9 mouse cellular contexts compared by ENCODE assay signal in genomic region chr2:148877016-148877770, GRCm38 (mm10). TPM values are rescaled to one million over a fixed set of nuclear protein-coding genes. Genes with fewer than 3 reads are reported as not detected.
DNase-seq lines count a peak whose midpoint lies in the region; ATAC-seq and TF ChIP-seq lines count a peak whose summit lies in the region.
"Had no signal": no experiment of that assay in that cellular context is flagged by ENCODE, and none has a peak within 500 bp of the region (broad histone marks: within the 10 kb centered on the region; RNA-seq: fewer than 3 reads in every experiment).

No protein-coding gene starts in this region.

- H3K9me3 ChIP-seq in hindbrain, embryonic 10.5 days = no peaks in the 10 kb centered on the region
- H3K9me3 ChIP-seq in hindbrain, postnatal 0 days (ENCODE audit: low read length) = no peaks in the 10 kb centered on the region
- H3K9me3 ChIP-seq in CH12.LX (replicated peaks; ENCODE audit: low read length) = no peaks in the 10 kb centered on the region
- no peaks in the 10 kb centered on the region for H3K9me3 ChIP-seq in liver, embryonic 15.5 days (replicated peaks)
- H3K9me3 ChIP-seq in midbrain, embryonic 16.5 days (replicated peaks; ENCODE audit: control insufficient read depth, low read length, poor library complexity, severe bottlenecking) = no peaks in the 10 kb centered on the region

- no peak for ATAC-seq in hindbrain, postnatal 0 days
- ATAC-seq in liver, embryonic 15.5 days (ENCODE audit: insufficient read depth) = no peak
- ATAC-seq in midbrain, embryonic 16.5 days = no peak
- ATAC-seq in monocyte, adult 5-6 weeks (replicated peaks; ENCODE audit: insufficient number of reproducible peaks, low FRiP score, low TSS enrichment, poor library complexity, severe bottlenecking) = no peak

- peaks cover 42% of the 10 kb centered on the region for H3K4me1 ChIP-seq in hindbrain, embryonic 10.5 days (replicated peaks)
- H3K4me1 ChIP-seq in hindbrain, postnatal 0 days (ENCODE audit: insufficient read depth, low read length) = peaks cover 16% of the 10 kb centered on the region
- H3K4me1 ChIP-seq in CH12.LX (ENCODE audit: control insufficient read depth in 1 of 2, insufficient read depth in 2 of 2) = peaks cover 15 to 58% of the 10 kb centered on the region in 2 experiments
- peaks cover 35% of the 10 kb centered on the region for H3K4me1 ChIP-seq in liver, embryonic 15.5 days (replicated peaks)
- H3K4me1 ChIP-seq in midbrain, embryonic 16.5 days (ENCODE audit: control insufficient read depth, insufficient read depth, low read length) = peaks cover 24% of the 10 kb centered on the region

- no peak for TF ChIP-seq CTCF in hindbrain, postnatal 0 days (IDR thresholded peaks at IDR 0.05; ENCODE audit: low read depth)
- no peak for TF ChIP-seq CTCF in CH12.LX (conservative IDR thresholded peaks at IDR 0.05 in 1 of 2, IDR thresholded peaks at IDR 0.05 in 1 of 2; ENCODE audit: low read depth in 2 of 2, low read length in 2 of 2)

- TF ChIP-seq POLR2A in CH12.LX (IDR thresholded peaks at IDR 0.05; ENCODE audit: low read depth, low read length) = no peak

- no peak for DNase-seq in hindbrain, embryonic 10.5 days (ENCODE audit: low spot score)
- no peak for DNase-seq in hindbrain, postnatal 0 days (ENCODE audit: low spot score)
- peak; percentile 45 for DNase-seq in CH12.LX (ENCODE audit: extremely low read depth)
- peak; percentile 77 for DNase-seq in heart, adult 8-10 months (ENCODE audit: low spot score)
- no peak for DNase-seq in frontal cortex, postnatal 10 days (ENCODE audit: low spot score in 2 of 2)

- H3K36me3 ChIP-seq in hindbrain, embryonic 10.5 days = peaks cover 11% of the 10 kb centered on the region
- H3K36me3 ChIP-seq in hindbrain, postnatal 0 days (ENCODE audit: insufficient read depth, low read length) = no peaks in the 10 kb centered on the region; the same call in 1 of the 2 replicates
- H3K36me3 ChIP-seq in CH12.LX (replicated peaks in 1 of 2; ENCODE audit: control insufficient read depth in 1 of 2, insufficient read depth in 1 of 2, low read length in 1 of 2) = peaks cover under 1 to 13% of the 10 kb centered on the region in 2 experiments
- H3K36me3 ChIP-seq in liver, embryonic 15.5 days (replicated peaks) = no peaks in the 10 kb centered on the region
- H3K36me3 ChIP-seq in midbrain, embryonic 16.5 days (ENCODE audit: control insufficient read depth, insufficient read depth, low read length) = no peaks in the 10 kb centered on the region

- TF ChIP-seq EP300 in CH12.LX (IDR thresholded peaks at IDR 0.05; ENCODE audit: low read length) = peak; percentile 73

- dilution Hi-C loops in CH12.LX (cut with MboI; ENCODE audit: extremely low pct_ligation_motif_present, extremely low pct_unique_long_range_greater_than_20kb, low sequenced_read_pairs) = no loop called here

- H3K79me2 ChIP-seq in CH12.LX (replicated peaks; ENCODE audit: control insufficient read depth, extremely low read depth, insufficient read depth, poor library complexity, severe bottlenecking) = peaks cover 16% of the 10 kb centered on the region

- in situ Hi-C loops in CH12.LX (cut with MboI; ENCODE audit: low pct_ligation_motif_present, low pct_unique_long_range_greater_than_20kb, low sequenced_read_pairs) = no loop called here

- H3K9ac ChIP-seq in hindbrain, postnatal 0 days (replicated peaks; ENCODE audit: low read length) = no peak overlapping the region
- H3K9ac ChIP-seq in CH12.LX (ENCODE audit: insufficient read depth, low read depth) = peak overlapping the region; percentile 16; the same call in 1 of the 2 replicates
- no peak overlapping the region for H3K9ac ChIP-seq in liver, embryonic 15.5 days
- H3K9ac ChIP-seq in midbrain, embryonic 16.5 days (ENCODE audit: low read depth, low read length) = no peak overlapping the region

- H3K4me2 ChIP-seq in hindbrain, postnatal 0 days (ENCODE audit: low read depth, low read length) = no peak overlapping the region
- 0 out of 2 replicates have a peak overlapping the region, but pooled peaks have one; percentile 55 for H3K4me2 ChIP-seq in CH12.LX (ENCODE audit: insufficient read depth, low read depth, poor library complexity, severe bottlenecking)
- no peak overlapping the region for H3K4me2 ChIP-seq in liver, embryonic 15.5 days
- H3K4me2 ChIP-seq in midbrain, embryonic 16.5 days (ENCODE audit: low read length) = no peak overlapping the region

- 43% methylated on average over 3 of the region's 3 CpGs for WGBS in hindbrain, embryonic 10.5 days
- WGBS in hindbrain, postnatal 0 days = 52% methylated on average over 3 of the region's 3 CpGs
- WGBS in liver, embryonic 15.5 days (ENCODE audit: insufficient replicate concordance) = 19% methylated on average over 3 of the region's 3 CpGs
- WGBS in midbrain, embryonic 16.5 days = 64% methylated on average over 3 of the region's 3 CpGs

- no peak overlapping the region for H3K4me3 ChIP-seq in hindbrain, embryonic 10.5 days
- H3K4me3 ChIP-seq in hindbrain, postnatal 0 days (ENCODE audit: low read length) = no peak overlapping the region
- H3K4me3 ChIP-seq in CH12.LX (replicated peaks in 1 of 3; ENCODE audit: low read depth in 2 of 3, low read length in 2 of 3, poor library complexity in 1 of 3) = no peak overlapping the region
- no peak overlapping the region for H3K4me3 ChIP-seq in liver, embryonic 15.5 days (replicated peaks)
- no peak overlapping the region for H3K4me3 ChIP-seq in midbrain, embryonic 16.5 days (ENCODE audit: low read depth, low read length)

- no peak for TF ChIP-seq RAD21 in CH12.LX (IDR thresholded peaks at IDR 0.05; ENCODE audit: low read depth, low read length)

- peak overlapping the region; percentile 5; the same call in 1 of the 2 replicates for H3K27ac ChIP-seq in hindbrain, embryonic 10.5 days
- no peak overlapping the region for H3K27ac ChIP-seq in hindbrain, postnatal 0 days
- H3K27ac ChIP-seq in CH12.LX (ENCODE audit: insufficient read depth, low read depth) = peak overlapping the region; percentile 43
- H3K27ac ChIP-seq in liver, embryonic 15.5 days (replicated peaks) = 0 out of 2 replicates have a peak overlapping the region, but pooled peaks have one; percentile 19
- no peak overlapping the region for H3K27ac ChIP-seq in midbrain, embryonic 16.5 days (ENCODE audit: low read length)

- H3K27me3 ChIP-seq in hindbrain, embryonic 10.5 days (ENCODE audit: insufficient read depth, poor library complexity, severe bottlenecking) = no peaks in the 10 kb centered on the region
- no peaks in the 10 kb centered on the region for H3K27me3 ChIP-seq in hindbrain, postnatal 0 days (ENCODE audit: insufficient read depth, low read length)
- no peaks in the 10 kb centered on the region for H3K27me3 ChIP-seq in CH12.LX (replicated peaks)
- 0 out of 2 replicates have a peak, but pooled peaks cover 2% of the 10 kb centered on the region for H3K27me3 ChIP-seq in liver, embryonic 15.5 days
- H3K27me3 ChIP-seq in midbrain, embryonic 16.5 days (ENCODE audit: control insufficient read depth, insufficient read depth, low read depth, low read length) = no peaks in the 10 kb centered on the region

RNA-seq across cellular contexts. Expression of gene Cst3, which starts 1.7 kb away (rescaled TPM):
- polyA plus RNA-seq in hindbrain, embryonic 10.5 days (2016; fragmentation: Nextera tagmentation; extraction: Ambion mirVana) = 308 and 381 TPM in 2 replicates
- total RNA-seq in hindbrain, postnatal 0 days (2014; rRNA removed) = 787 and 928 TPM in 2 replicates
- polyA plus RNA-seq in hindbrain, postnatal 0 days (2015; fragmentation: Nextera tagmentation; extraction: Ambion mirVana) = 1,585 and 1,721 TPM in 2 replicates
- total RNA-seq in CH12.LX (2012; rRNA removed) (228 and 231 TPM in 2 replicates), CH12.LX (2014; rRNA removed) (170 and 209 TPM in 2 replicates)
- polyA plus RNA-seq in CH12.LX (2012; ENCODE audit: insufficient read length, low read depth) = 139 and 156 TPM in 2 replicates
- 1,000 to 10,000 TPM in 1 of 4 experiments, 100 to 1,000 TPM in 3; 949 to 1,042 (median 983) TPM for total RNA-seq in heart, adult 8-10 months (2022)
- 173 and 189 TPM in 2 replicates for polyA plus RNA-seq in liver, embryonic 15.5 days (2015; fragmentation: Nextera tagmentation; extraction: Ambion mirVana)
- polyA plus RNA-seq in midbrain, embryonic 16.5 days (2015; fragmentation: Nextera tagmentation; extraction: Ambion mirVana) = 550 and 644 TPM in 2 replicates
- 977 to 1,560 TPM (median 1,517 TPM) in 3 replicates for total RNA-seq in monocyte, adult 5-6 weeks (2017)

RNA-seq across cellular contexts. Expression of gene 9230104L09Rik, which starts 12.4 kb away (rescaled TPM):
- polyA plus RNA-seq in hindbrain, embryonic 10.5 days (2016; fragmentation: Nextera tagmentation; extraction: Ambion mirVana) = not detected in 2 replicates
- not detected in 2 replicates for total RNA-seq in hindbrain, postnatal 0 days (2014; rRNA removed)
- polyA plus RNA-seq in hindbrain, postnatal 0 days (2015; fragmentation: Nextera tagmentation; extraction: Ambion mirVana) = not detected in 2 replicates
- total RNA-seq in CH12.LX (2012; rRNA removed) = not detected in 2 replicates
- not detected in 2 replicates for total RNA-seq in CH12.LX (2014; rRNA removed)
- polyA plus RNA-seq in CH12.LX (2012; ENCODE audit: insufficient read length, low read depth) = not detected in 2 replicates
- total RNA-seq in heart, adult 8-10 months (2022) = 1 to 10 TPM in 2 of 4 experiments, under 1 TPM in 2; 0.63 to 1.4 (median 0.89) TPM
- not detected in 2 replicates for polyA plus RNA-seq in liver, embryonic 15.5 days (2015; fragmentation: Nextera tagmentation; extraction: Ambion mirVana)
- polyA plus RNA-seq in midbrain, embryonic 16.5 days (2015; fragmentation: Nextera tagmentation; extraction: Ambion mirVana) = not detected in 2 replicates
- total RNA-seq in monocyte, adult 5-6 weeks (2017) = not detected in 3 replicates
- polyA plus RNA-seq: limb, embryonic 14.5 days had no signal

RNA-seq across cellular contexts. Expression of gene Cst9, which starts 42.2 kb away (rescaled TPM):
- not detected in 2 replicates for polyA plus RNA-seq in hindbrain, embryonic 10.5 days (2016; fragmentation: Nextera tagmentation; extraction: Ambion mirVana)
- not detected in 2 replicates for total RNA-seq in hindbrain, postnatal 0 days (2014; rRNA removed)
- polyA plus RNA-seq in hindbrain, postnatal 0 days (2015; fragmentation: Nextera tagmentation; extraction: Ambion mirVana) = not detected in 2 replicates
- total RNA-seq in CH12.LX (2012; rRNA removed) = not detected in 2 replicates
- not detected in 2 replicates for total RNA-seq in CH12.LX (2014; rRNA removed)
- not detected in 2 replicates for polyA plus RNA-seq in CH12.LX (2012; ENCODE audit: insufficient read length, low read depth)
- 1 to 10 TPM in 1 of 4 experiments, under 1 TPM in 3; 0.54 to 1.1 (median 0.83) TPM for total RNA-seq in heart, adult 8-10 months (2022)
- polyA plus RNA-seq in liver, embryonic 15.5 days (2015; fragmentation: Nextera tagmentation; extraction: Ambion mirVana) = 0.17 TPM in 1 of 2 replicates, not detected in the other
- not detected in 2 replicates for polyA plus RNA-seq in midbrain, embryonic 16.5 days (2015; fragmentation: Nextera tagmentation; extraction: Ambion mirVana)
- total RNA-seq in monocyte, adult 5-6 weeks (2017) = not detected in 3 replicates
- polyA plus RNA-seq: limb, embryonic 14.5 days had no signal

RNA-seq across cellular contexts. Expression of gene Cst13, which starts 57.3 kb away (rescaled TPM):
- not detected in 2 replicates for polyA plus RNA-seq in hindbrain, embryonic 10.5 days (2016; fragmentation: Nextera tagmentation; extraction: Ambion mirVana)
- not detected in 2 replicates for total RNA-seq in hindbrain, postnatal 0 days (2014; rRNA removed)
- polyA plus RNA-seq in hindbrain, postnatal 0 days (2015; fragmentation: Nextera tagmentation; extraction: Ambion mirVana) = not detected in 2 replicates
- total RNA-seq in CH12.LX (2012; rRNA removed) (not detected in 2 replicates), CH12.LX (2014; rRNA removed) (not detected in 2 replicates)
- polyA plus RNA-seq in CH12.LX (2012; ENCODE audit: insufficient read length, low read depth) = not detected in 2 replicates
- not detected for total RNA-seq in heart, adult 8-10 months (2022)
- not detected in 2 replicates for polyA plus RNA-seq in liver, embryonic 15.5 days (2015; fragmentation: Nextera tagmentation; extraction: Ambion mirVana)
- polyA plus RNA-seq in midbrain, embryonic 16.5 days (2015; fragmentation: Nextera tagmentation; extraction: Ambion mirVana) = not detected in 2 replicates
- 1.6 TPM in 1 of 3 replicates, not detected in the others for total RNA-seq in monocyte, adult 5-6 weeks (2017)
- polyA plus RNA-seq: limb, embryonic 14.5 days had no signal

Comparison
In these comparisons a context has a peak if more than half of its experiments do, and no peak if none do; other contexts are left out.
1. H3K27ac ChIP-seq: peak in hindbrain, embryonic 10.5 days (single experiment), CH12.LX (single experiment) and liver, embryonic 15.5 days (single experiment); none in hindbrain, postnatal 0 days (single experiment) and midbrain, embryonic 16.5 days (single experiment).
2. DNase-seq: peak in CH12.LX (single experiment) and heart, adult 8-10 months (single experiment); none in hindbrain, embryonic 10.5 days (single experiment), hindbrain, postnatal 0 days (single experiment) and frontal cortex, postnatal 10 days (0 of 2).